Mouse (Mus musculus): ENCODE results near the gene Parvb. TPM values are rescaled to one million over a fixed set of nuclear protein-coding genes. Genes with fewer than 3 reads are reported as not detected.

Gene Parvb
- polyA plus RNA-seq, 1 experiment from 2014 or later, result 0.06 TPM

DNA sequence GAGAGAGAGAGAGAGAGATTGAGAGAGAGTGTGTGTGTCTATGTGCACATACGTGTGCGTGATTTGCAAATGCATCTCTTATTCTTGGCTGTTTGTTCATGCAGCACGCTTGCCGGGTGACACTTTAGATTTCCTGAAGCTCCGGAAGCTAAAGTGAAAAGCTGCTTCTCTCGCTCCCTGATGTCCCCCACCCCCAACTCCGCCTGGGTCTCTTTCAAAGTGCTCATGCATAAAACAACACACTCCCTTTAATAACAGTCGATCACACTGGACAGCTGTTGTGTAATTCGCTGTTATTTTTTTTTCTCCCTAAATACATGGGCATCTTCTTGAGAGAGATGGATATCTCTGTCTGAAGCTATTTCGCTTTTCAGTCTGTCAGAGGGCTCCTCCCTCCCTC, 73.5 kb downstream of the Parvb start:
- ChIA-PET CTCF (no interaction called here), POLR2A (no interaction called here)
- ATAC-seq (no peak), DNase-seq (ENCODE audit: low read depth, low spot score) (no peak)
- TF ChIP-seq CTCF (IDR thresholded peaks at IDR 0.05), result no peak
- peaks cover 12% of the 10 kb centered on the region for H3K27me3 ChIP-seq
- in situ Hi-C loops (cut with MboI; ENCODE audit: low pct_unique_long_range_greater_than_20kb), result no loop called here

DNA sequence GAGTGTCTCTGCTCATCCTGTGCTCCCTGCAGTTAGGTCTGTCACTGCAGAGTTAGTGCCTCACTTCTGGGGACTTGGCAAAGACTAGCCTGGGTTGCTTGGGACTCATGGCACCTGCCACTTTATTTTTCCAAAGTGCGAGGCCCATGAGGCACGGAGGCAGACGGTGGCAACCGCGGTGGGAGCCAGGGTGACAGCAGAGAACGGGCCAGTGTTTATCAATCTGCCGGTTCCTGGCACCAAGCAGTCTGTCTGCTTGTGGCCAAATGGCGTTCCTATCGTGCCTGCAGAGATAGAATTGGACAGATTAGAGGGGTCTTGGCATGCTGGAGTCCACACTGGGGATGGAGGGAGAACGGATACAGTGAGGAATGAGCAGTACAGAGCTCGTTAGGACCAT, 78.4 kb downstream of the Parvb start:
- TF ChIP-seq CTCF (IDR thresholded peaks at IDR 0.05), result no peak
- ChIA-PET CTCF (no interaction called here), POLR2A (no interaction called here)
- DNase-seq (ENCODE audit: low read depth, low spot score) (no peak), ATAC-seq (no peak)
- in situ Hi-C loops (cut with MboI; ENCODE audit: low pct_unique_long_range_greater_than_20kb), result no loop called here
- H3K27me3 ChIP-seq, result no peaks in the 10 kb centered on the region

DNA sequence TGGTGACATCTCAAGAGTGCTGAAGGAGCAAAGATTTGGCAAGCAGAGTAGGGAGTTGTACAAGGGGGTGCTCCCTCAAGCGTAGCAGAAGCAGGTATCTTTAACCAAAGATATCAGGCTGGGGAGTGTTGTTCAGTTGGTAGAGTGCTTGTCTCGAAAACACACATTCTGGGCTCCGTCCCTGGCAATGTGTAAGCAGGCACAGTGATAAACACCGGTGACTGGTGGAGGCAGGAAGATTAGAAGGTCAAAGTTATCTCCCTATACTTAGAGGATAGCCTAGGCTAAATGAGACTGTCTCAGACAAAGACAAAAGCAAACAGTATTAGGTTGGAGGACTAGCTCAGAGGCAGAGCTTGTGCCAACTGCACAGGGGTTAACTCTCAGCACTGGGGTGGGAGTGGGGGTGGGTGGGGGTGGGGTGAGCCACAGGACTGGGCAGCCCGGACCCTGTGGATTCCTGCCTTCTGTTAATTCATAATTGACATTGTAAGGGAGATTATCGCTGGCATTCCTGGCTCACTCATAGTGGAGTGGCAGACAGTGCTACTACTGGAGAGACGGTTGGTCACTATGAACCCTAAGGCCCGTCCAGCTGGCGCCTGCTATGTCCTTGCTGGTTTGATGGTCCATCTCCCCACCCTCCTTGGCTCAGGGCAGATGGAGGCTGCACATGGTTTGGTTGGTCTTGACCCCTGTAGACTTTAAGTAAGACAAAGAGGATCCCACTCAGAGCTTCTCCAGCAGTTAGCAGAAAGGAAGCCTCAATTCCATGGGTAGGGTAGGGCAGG, 79.6 kb downstream of the Parvb start:
- in situ Hi-C loops (cut with MboI; ENCODE audit: low pct_unique_long_range_greater_than_20kb), result no loop called here
- POLR2A ChIA-PET, result interaction anchor here (0.6 kb wide), 1 partner anchor 740 kb away, joined by 3 read pairs; no protein-coding TSS in a partner anchor

DNA sequence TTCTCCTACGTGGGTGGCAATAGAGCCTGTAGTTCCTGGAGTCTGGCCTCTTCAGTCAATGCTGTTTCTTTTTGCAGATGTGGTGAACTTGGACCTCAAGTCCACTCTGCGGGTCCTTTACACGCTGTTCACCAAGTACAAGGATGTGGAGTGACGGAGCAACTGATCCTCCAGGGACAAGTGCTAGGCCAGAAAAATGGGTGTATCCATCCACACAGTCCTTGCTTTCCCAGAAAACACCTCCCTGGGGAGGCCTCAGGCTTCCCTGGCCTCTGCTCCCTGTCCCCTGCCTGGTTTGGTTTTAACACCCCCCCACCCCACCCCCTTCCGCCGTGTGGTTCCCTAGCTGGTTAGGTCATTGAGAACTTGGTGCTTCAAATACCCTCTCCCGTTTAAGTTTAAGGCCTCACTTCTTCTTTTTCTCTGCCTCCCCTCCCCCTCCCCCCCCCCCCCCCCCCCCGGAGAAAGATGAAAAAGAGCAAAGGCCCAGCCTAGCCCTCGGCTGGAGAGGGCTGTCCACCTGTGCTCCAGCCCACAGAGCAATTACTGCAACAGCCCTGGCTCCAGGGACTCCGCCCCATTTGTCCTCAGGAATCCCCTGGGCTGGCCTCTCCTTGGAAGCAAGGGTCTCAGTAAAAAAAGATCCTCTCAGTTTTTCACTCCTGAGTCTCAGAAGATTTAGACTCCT, 81.2 kb downstream of the Parvb start:
- POLR2A ChIA-PET, result no interaction called here
- no peak for DNase-seq (ENCODE audit: low read depth, low spot score)
- in situ Hi-C loops (cut with MboI; ENCODE audit: low pct_unique_long_range_greater_than_20kb), result no loop called here
- CTCF ChIA-PET, result no interaction called here
- peaks cover 6% of the 10 kb centered on the region for H3K27me3 ChIP-seq
- ATAC-seq, result no peak
- TF ChIP-seq CTCF (IDR thresholded peaks at IDR 0.05), result no peak

More for the DNA sequence above, 79.6 kb downstream of the Parvb start:
- DNase-seq (ENCODE audit: low read depth, low spot score), result no peak
- H3K27me3 ChIP-seq, result no peaks in the 10 kb centered on the region
- no peak for ATAC-seq
- CTCF ChIA-PET, result no interaction called here
- TF ChIP-seq CTCF (IDR thresholded peaks at IDR 0.05), result no peak

DNA sequence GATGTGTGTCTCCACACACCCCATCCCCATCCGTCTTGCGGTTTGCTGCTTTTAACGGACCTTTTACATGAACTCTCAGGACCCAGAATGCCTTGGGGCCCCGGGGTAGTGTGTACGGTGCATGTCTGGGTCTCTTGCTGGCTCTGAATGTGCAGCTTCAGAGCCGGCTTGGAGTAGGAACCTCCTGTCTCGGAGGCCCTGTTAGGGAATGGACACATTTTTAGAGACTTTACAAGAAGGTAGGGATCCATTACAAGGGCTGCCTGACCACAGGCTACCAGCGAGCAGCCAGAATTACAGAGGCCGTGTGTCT, 81.7 kb downstream of the Parvb start:
- POLR2A ChIA-PET, result no interaction called here
- in situ Hi-C loops (cut with MboI; ENCODE audit: low pct_unique_long_range_greater_than_20kb), result no loop called here
- peaks cover 6% of the 10 kb centered on the region for H3K27me3 ChIP-seq
- no peak for ATAC-seq
- TF ChIP-seq CTCF (IDR thresholded peaks at IDR 0.05), result no peak
- DNase-seq (ENCODE audit: low read depth, low spot score), result no peak
- CTCF ChIA-PET, result no interaction called here

DNA sequence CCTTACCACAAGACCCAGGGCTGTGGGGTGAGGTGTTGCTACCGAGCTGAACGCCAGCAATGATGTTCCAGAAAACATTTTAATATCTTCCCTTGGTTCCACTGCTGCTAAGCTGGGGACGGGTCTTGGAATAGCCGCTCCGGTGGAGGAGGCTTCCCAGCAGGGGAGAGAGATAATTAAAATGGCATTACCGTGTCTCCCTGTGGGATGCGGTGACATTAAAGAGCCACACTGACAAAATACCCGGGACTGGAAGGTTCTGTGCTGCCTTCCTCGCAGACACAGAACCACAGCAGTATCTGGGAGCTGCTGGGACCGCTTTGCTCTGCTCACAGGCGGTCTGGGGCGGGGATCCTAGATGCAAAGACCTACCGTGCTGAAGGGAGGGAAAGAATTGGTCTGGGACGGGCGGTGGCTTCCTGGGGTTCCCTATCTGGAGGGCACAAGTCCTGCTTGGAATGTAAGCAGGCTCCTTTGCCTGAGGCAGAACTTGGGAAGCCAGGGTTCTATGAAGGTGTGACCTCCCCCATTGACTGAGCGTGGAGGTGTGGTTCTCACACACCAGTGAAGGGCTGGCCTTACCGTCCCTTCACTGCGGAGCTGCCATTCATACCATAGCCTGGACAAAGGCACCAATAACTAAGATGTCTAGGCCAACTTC, 82.7 kb downstream of the Parvb start:
- no peak for TF ChIP-seq CTCF (IDR thresholded peaks at IDR 0.05)
- ATAC-seq (no peak), DNase-seq (ENCODE audit: low read depth, low spot score) (no peak)
- peaks cover 6% of the 10 kb centered on the region for H3K27me3 ChIP-seq
- CTCF ChIA-PET, result no interaction called here
- POLR2A ChIA-PET, result no interaction called here
- in situ Hi-C loops (cut with MboI; ENCODE audit: low pct_unique_long_range_greater_than_20kb), result no loop called here

DNA sequence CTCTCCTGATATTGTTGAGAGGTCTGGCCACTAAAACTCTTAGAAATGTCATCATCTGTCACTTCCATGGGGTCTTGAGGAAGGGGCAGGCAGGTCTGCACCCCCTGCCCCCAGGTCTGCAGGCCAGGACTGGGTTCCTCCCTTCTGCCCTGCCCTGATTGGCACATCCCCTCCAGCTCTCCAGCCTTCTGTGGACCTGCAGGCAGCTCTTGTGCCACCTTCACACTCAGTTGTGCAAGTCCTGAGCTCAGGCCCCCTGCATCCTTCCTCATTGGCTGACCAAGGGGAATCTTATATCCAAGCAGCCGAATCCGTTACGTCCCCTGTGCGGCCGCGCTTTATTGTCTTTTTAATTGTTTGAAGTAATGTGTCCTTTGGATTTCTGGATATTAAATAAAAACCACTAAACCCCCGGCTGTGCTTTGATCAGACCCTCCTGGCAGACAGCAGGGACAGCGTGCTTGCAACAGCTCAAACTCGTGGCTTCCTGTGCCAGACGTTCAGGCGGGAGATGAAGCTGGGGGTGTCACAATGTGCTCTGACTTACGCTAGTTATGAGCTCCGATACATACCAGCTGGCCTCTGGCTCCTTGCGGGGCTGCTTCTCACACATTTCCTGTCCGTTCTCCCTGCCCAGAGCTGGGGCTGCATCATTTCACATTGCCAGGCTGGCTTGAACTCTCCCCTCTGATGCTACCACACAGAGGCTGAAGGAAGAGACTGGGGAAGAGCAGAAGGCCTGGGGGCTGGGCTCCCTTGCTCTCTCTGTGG, 83.6 kb downstream of the Parvb start:
- no peak for ATAC-seq
- ChIA-PET POLR2A (interaction anchor here (0.6 to 0.7 kb wide), 2 partner anchors 337 to 531 kb away, joined by 3 to 4 read pairs; no protein-coding TSS in a partner anchor), CTCF (no interaction called here)
- peaks cover 11% of the 10 kb centered on the region for H3K27me3 ChIP-seq
- no peak for DNase-seq (ENCODE audit: low read depth, low spot score)
- in situ Hi-C loops (cut with MboI; ENCODE audit: low pct_unique_long_range_greater_than_20kb), result no loop called here
- TF ChIP-seq CTCF (IDR thresholded peaks at IDR 0.05), result no peak

DNA sequence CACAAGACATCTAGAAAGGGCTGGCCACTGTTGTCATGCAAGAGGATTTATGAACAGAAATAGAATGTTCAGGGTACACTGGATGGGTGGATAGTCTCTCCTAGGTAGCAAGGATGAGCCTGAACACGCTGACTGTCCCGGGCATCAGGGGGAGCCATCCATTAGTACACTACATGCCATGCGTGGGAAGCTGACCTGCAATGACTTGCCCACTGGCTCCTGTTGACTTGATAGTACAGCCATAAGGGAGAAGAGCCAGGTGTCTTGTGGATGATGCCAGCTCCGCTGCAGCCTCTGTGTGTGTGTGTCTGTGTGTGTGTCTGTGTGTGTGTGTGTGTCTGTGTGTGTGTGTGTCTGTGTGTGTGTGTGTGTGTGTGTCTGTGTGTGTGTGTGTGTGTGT, 87.5 kb downstream of the Parvb start:
- DNase-seq (ENCODE audit: low read depth, low spot score), result no peak
- ATAC-seq, result no peak
- no peak for TF ChIP-seq CTCF (IDR thresholded peaks at IDR 0.05)
- H3K27me3 ChIP-seq, result peaks cover 23% of the 10 kb centered on the region
- POLR2A ChIA-PET, result no interaction called here
- CTCF ChIA-PET, result no interaction called here
- in situ Hi-C loops (cut with MboI; ENCODE audit: low pct_unique_long_range_greater_than_20kb), result no loop called here

DNA sequence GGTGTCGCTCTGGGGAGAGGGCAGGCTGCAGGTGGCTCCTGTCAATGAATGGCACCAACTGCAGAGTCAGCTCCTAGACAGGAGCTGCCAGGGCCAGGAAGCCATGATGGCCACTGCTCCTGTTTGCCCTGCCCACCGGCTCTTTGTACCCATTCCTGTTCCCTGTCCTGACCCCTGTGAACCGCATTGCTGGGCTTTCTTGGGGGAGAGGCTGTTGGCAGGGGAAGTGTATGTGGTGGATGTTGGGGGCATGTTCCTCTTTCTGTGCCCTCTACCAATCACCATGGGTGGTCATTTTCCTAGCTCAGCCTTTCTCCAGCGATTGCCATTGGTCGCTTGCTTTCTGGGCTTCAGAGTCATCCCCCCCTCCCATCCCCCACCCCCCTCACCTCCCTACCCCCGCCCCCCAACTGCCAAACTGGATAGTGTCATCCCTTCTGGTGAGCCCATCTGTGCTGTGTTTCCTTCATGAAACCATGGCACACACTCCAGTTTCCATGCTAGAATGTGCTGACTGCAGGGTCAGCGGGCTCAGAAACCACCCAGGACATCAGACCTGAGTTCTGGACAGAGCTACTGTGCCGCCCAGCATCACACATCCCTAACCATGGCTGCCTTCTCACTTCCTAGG, 89.8 kb downstream of the Parvb start:
- ChIA-PET POLR2A (no interaction called here), CTCF (no interaction called here)
- peaks cover 23% of the 10 kb centered on the region for H3K27me3 ChIP-seq
- DNase-seq (ENCODE audit: low read depth, low spot score) (no peak), ATAC-seq (no peak)
- in situ Hi-C loops (cut with MboI; ENCODE audit: low pct_unique_long_range_greater_than_20kb), result no loop called here
- TF ChIP-seq CTCF (IDR thresholded peaks at IDR 0.05), result no peak

Measured in Patski (cell line).